Mouse (Mus musculus) G1E (cell line): ENCODE results near the gene Phf21b. TPM values are rescaled to one million over a fixed set of nuclear protein-coding genes. Genes with fewer than 3 reads are reported as not detected.

Source experiments
- ATAC-seq: 2 replicates; pipeline ENCODE4 v1.8.0; 2016; ENCODE audit warnings: mild to moderate bottlenecking; ENCODE audit not compliant: insufficient number of reproducible peaks, poor library complexity, low FRiP score, severe bottlenecking; ENCODE audit errors: extremely low read depth
- DNase-seq: peaks from one replicate; pipeline ENCODE4 v3.0.0; 2012; ENCODE audit warnings: low spot score
- H3K27me3 ChIP-seq: 2 replicates; pipeline ENCODE4 v1.6.1; 2012; ENCODE audit warnings: mild to moderate bottlenecking, low read length, inconsistent platforms; ENCODE audit not compliant: insufficient read depth
- H3K36me3 ChIP-seq: replicated peaks from 2 replicates; pipeline ENCODE3; 2012; ENCODE audit warnings: mild to moderate bottlenecking, inconsistent platforms
- H3K4me1 ChIP-seq: 2 replicates; pipeline ENCODE4 v1.6.1; 2012; ENCODE audit warnings: low read depth, low read length, inconsistent platforms, mixed read lengths; ENCODE audit not compliant: insufficient read depth
- H3K4me3 ChIP-seq: 2 replicates; pipeline ENCODE4 v1.5.1; 2012; ENCODE audit warnings: low read depth, mild to moderate bottlenecking, inconsistent platforms, low read length, moderate library complexity, mixed read lengths
- H3K9me3 ChIP-seq: replicated peaks from 2 replicates; pipeline ENCODE4 v1.6.1; 2012; ENCODE audit warnings: inconsistent platforms
- CTCF ChIP-seq: IDR thresholded peaks from 2 replicates; pipeline ENCODE4 v1.5.1; 2012; ENCODE audit warnings: low read depth, low read length, inconsistent platforms, mixed read lengths
- GATA1 ChIP-seq: IDR thresholded peaks from 2 replicates; pipeline ENCODE4 v1.6.1; 2012; ENCODE audit warnings: borderline replicate concordance, low read length, inconsistent platforms, mixed read lengths
- GATA2 ChIP-seq: IDR thresholded peaks from 2 replicates; pipeline ENCODE4 v1.6.1; 2012; ENCODE audit warnings: low read depth, low read length, inconsistent platforms, borderline replicate concordance
- POLR2AphosphoS5 ChIP-seq: IDR thresholded peaks from 2 replicates; pipeline ENCODE4 v1.6.1; 2012; ENCODE audit warnings: low read depth, low read length, inconsistent platforms; ENCODE audit not compliant: insufficient replicate concordance
- TAL1 ChIP-seq: conservative IDR thresholded peaks from 2 replicates; pipeline ENCODE4 v1.6.1; 2012; ENCODE audit warnings: low read depth, low read length, inconsistent platforms, mixed read lengths
- polyA plus RNA-seq: library from polyadenylated mRNA; stranded (reverse); fragments of >175 nt; gene quantifications from 2 replicates; pipeline ENCODE4 v1.2.3, GENCODE M21; 2012
- total RNA-seq, 2 experiments: library from RNA; stranded (forward) in 1 of 2; stranded (reverse) in 1 of 2; fragments of 200-1000 nt in 1 of 2; fragments of >200 nt in 1 of 2; fragmentation: Nextera tagmentation in 1 of 2; gene quantifications; 2 replicates each; pipeline ENCODE4 v1.2.3; 2014 to 2017

Gene Phf21b
- total and polyA plus RNA-seq, 3 experiments, result 0.27 TPM; not detected in 2

GRCm38 (mm10) chr15:84756426-84756825 lies 99.4 kb downstream of the Phf21b start:
- DNase-seq (no peak), ATAC-seq (no peak)
- Histone ChIP-seq H3K9me3 (peaks cover 83% of the 10 kb centered on the region), H3K4me3 (no peak overlapping the region), H3K4me1 (no peaks in the 10 kb centered on the region), H3K36me3 (no peaks in the 10 kb centered on the region), H3K27me3 (no peaks in the 10 kb centered on the region)
- TF ChIP-seq GATA1 (no peak), TAL1 (no peak), GATA2 (no peak), CTCF (no peak), POLR2AphosphoS5 (no peak)

- TF ChIP-seq TAL1, result no peak
- no peak for TF ChIP-seq POLR2AphosphoS5
- TF ChIP-seq GATA2, result no peak
- TF ChIP-seq GATA1, result no peak
- no peak for TF ChIP-seq CTCF
- Histone ChIP-seq H3K9me3 (peaks cover 71% of the 10 kb centered on the region), H3K4me1 (no peaks in the 10 kb centered on the region), H3K27me3 (no peaks in the 10 kb centered on the region), H3K36me3 (no peaks in the 10 kb centered on the region), H3K4me3 (no peak overlapping the region)
- ATAC-seq, result no peak
- DNase-seq, result no peak
These were observed 100.9 kb downstream of the Phf21b start for GRCm38 (mm10) chr15:84754987-84755386.

- no peaks in the 10 kb centered on the region for H3K4me1 ChIP-seq
- no peaks in the 10 kb centered on the region for H3K27me3 ChIP-seq
- ATAC-seq, result no peak
- no peak overlapping the region for H3K4me3 ChIP-seq
- no peak for DNase-seq
- TF ChIP-seq GATA2 (no peak), POLR2AphosphoS5 (no peak), TAL1 (no peak), CTCF (no peak), GATA1 (no peak)
- H3K36me3 ChIP-seq, result no peaks in the 10 kb centered on the region
- peaks cover 48% of the 10 kb centered on the region for H3K9me3 ChIP-seq
These were observed 110.0 kb downstream of the Phf21b start for GRCm38 (mm10) chr15:84745831-84746230.

- Histone ChIP-seq H3K36me3 (no peaks in the 10 kb centered on the region), H3K4me3 (no peak overlapping the region), H3K9me3 (peaks cover 63% of the 10 kb centered on the region), H3K4me1 (no peaks in the 10 kb centered on the region), H3K27me3 (no peaks in the 10 kb centered on the region)
- TF ChIP-seq GATA2 (no peak), TAL1 (no peak), CTCF (no peak), GATA1 (no peak), POLR2AphosphoS5 (no peak)
- DNase-seq, result no peak
- ATAC-seq, result no peak
These were observed 111.5 kb downstream of the Phf21b start for GRCm38 (mm10) chr15:84744308-84744707.

GRCm38 (mm10) chr15:84743347-84743746 lies 112.5 kb downstream of the Phf21b start:
- TF ChIP-seq POLR2AphosphoS5, result no peak
- no peak for TF ChIP-seq GATA1
- TF ChIP-seq GATA2, result no peak
- TF ChIP-seq TAL1, result no peak
- TF ChIP-seq CTCF, result no peak
- H3K9me3 ChIP-seq, result peaks cover 68% of the 10 kb centered on the region
- no peaks in the 10 kb centered on the region for H3K27me3 ChIP-seq
- no peaks in the 10 kb centered on the region for H3K4me1 ChIP-seq
- H3K4me3 ChIP-seq, result no peak overlapping the region
- no peaks in the 10 kb centered on the region for H3K36me3 ChIP-seq
- ATAC-seq (no peak), DNase-seq (no peak)

- TF ChIP-seq GATA1 (no peak), POLR2AphosphoS5 (no peak), CTCF (no peak), TAL1 (no peak), GATA2 (no peak)
- no peaks in the 10 kb centered on the region for H3K4me1 ChIP-seq
- DNase-seq, result no peak
- ATAC-seq, result no peak
- no peak overlapping the region for H3K4me3 ChIP-seq
- H3K27me3 ChIP-seq, result no peaks in the 10 kb centered on the region
- H3K36me3 ChIP-seq, result no peaks in the 10 kb centered on the region
- peaks cover 82% of the 10 kb centered on the region for H3K9me3 ChIP-seq
These were observed 114.3 kb downstream of the Phf21b start for GRCm38 (mm10) chr15:84741573-84741972.

GRCm38 (mm10) chr15:84738246-84738645 lies 117.6 kb downstream of the Phf21b start:
- DNase-seq (no peak), ATAC-seq (no peak)
- H3K27me3 ChIP-seq, result no peaks in the 10 kb centered on the region
- H3K4me1 ChIP-seq, result no peaks in the 10 kb centered on the region
- TF ChIP-seq TAL1, result no peak
- TF ChIP-seq GATA2, result no peak
- no peak for TF ChIP-seq CTCF
- no peak for TF ChIP-seq GATA1
- TF ChIP-seq POLR2AphosphoS5, result no peak
- no peak overlapping the region for H3K4me3 ChIP-seq
- no peaks in the 10 kb centered on the region for H3K36me3 ChIP-seq
- peaks cover 79% of the 10 kb centered on the region for H3K9me3 ChIP-seq
